Mouse (Mus musculus): ENCODE data around the gene Celf2. TPM values are rescaled to one million over a fixed set of nuclear protein-coding genes. Genes with fewer than 3 reads are reported as not detected.
A peak's percentile ranks its signal among the peaks of the same experiment; 100 is the strongest.

Gene Celf2
- polyA plus RNA-seq, 1 experiment from 2014 or later: 63.2 TPM

DNA sequence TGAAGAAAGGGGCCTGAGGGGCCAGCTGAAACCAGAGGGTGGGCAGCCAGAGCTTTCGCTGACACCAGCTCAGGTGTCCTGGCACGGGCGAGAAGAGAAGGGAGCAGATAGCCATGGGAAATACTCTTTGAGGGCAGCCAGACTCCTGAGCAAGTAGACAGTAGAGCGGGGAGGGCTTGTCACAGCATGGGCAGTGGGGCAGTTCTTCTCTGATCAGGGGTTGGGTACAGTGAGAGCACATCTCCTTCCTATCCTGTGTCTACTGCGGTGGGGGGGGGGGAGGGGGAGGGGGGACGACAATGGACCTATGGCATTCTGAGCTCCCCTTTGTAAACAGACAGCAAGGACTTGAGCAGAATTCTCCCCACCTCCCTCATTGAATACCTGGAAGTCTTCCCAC lies 968.5 kb downstream of the Celf2 start:
- Histone ChIP-seq H3K9ac (no peak overlapping the region), H3K9me3 (replicated peaks) (no peaks in the 10 kb centered on the region), H3K27me3 (no peaks in the 10 kb centered on the region), H3K36me3 (no peaks in the 10 kb centered on the region), H3K4me3 (no peak overlapping the region), H3K27ac (peak overlapping the region; percentile 49), H3K4me2 (no peak overlapping the region; the same call in 1 of the 2 replicates), H3K4me1 (replicated peaks) (peaks cover 29% of the 10 kb centered on the region)
- 84% methylated on average over 5 of the region's 6 CpGs for WGBS
- 0 out of 2 replicates have a peak, but pooled peaks have one; percentile 39 for ATAC-seq (replicated peaks; ENCODE audit: insufficient number of reproducible peaks, insufficient read depth, low FRiP score, low read depth)

DNA sequence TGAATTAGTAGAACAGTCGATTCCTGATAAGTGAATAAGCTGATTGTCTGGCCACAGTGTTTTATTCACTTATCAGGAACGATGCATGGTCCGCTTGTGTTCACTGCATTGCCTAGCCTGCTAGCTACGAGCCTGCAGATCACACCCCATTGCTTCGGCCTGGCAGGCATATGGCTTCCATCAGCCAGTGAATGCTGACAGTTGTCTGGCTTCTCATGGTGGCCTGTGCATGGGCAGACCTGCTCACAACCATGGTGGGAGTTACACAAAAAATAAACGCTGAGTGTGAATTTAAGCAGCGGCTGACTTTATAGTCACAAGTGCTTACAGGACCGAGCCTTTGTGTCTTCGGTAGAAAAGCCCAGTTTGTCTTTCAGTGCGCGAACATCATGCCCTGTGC lies 969.3 kb downstream of the Celf2 start:
- peak overlapping the region; percentile 49 for H3K27ac ChIP-seq
- WGBS: 35% methylated on average over 11 of the region's 11 CpGs

DNA sequence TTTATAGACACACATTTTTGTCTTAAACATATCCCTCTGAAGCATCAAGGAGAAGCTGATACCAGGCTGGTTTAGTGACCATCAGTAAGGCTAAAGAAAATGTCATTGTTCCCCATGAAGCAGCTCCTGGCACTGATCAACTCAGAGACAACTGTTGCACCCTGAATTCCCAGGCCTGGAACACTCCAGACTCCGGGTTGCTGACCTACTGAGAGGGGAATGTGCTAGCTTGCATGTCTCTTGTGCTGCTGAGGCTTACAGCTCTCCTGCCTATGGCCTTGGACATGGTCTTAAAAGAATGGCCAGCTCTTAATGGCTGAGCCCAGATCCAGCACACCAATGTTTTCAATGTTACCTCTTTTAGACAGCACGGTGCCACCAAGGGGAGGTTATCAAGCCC lies 970.9 kb downstream of the Celf2 start:
- ATAC-seq (replicated peaks; ENCODE audit: insufficient number of reproducible peaks, insufficient read depth, low FRiP score, low read depth): no peak
- 0 out of 2 replicates have a peak overlapping the region, but pooled peaks have one; percentile 21 for H3K27ac ChIP-seq
- WGBS: 67% methylated on average over 2 of the region's 2 CpGs

More for the DNA sequence above, 969.3 kb downstream of the Celf2 start:
- H3K4me3 ChIP-seq: no peak overlapping the region
- H3K9ac ChIP-seq: no peak overlapping the region
- H3K4me2 ChIP-seq: no peak overlapping the region; the same call in 1 of the 2 replicates
- H3K4me1 ChIP-seq (replicated peaks): peaks cover 26% of the 10 kb centered on the region
- H3K27me3 ChIP-seq: no peaks in the 10 kb centered on the region
- no peaks in the 10 kb centered on the region for H3K9me3 ChIP-seq (replicated peaks)
- ATAC-seq (replicated peaks; ENCODE audit: insufficient number of reproducible peaks, insufficient read depth, low FRiP score, low read depth): peak; percentile 85
- H3K36me3 ChIP-seq: no peaks in the 10 kb centered on the region

DNA sequence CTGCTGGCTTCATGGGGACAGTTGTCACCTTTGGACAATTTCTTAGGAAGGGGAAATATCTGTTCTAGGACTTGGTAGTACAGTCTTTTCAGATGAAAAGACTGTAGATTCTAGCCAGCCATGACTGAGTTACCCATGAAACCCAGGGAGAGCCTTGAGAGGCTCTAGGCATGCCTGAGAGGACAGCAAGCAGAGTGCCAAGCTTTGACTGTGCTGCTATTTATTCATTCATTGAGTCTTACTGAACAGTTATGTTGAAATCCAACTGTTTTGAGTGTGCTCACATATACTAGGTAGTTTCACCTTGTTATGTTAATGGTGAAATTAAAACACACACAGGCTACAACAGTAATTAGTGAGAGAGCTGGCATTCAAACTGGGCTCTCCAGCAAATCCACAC lies 971.3 kb downstream of the Celf2 start:
- Histone ChIP-seq H3K4me3 (no peak overlapping the region), H3K27ac (no peak overlapping the region), H3K4me2 (no peak overlapping the region), H3K4me1 (replicated peaks) (peaks cover 23% of the 10 kb centered on the region), H3K27me3 (no peaks in the 10 kb centered on the region), H3K36me3 (no peaks in the 10 kb centered on the region), H3K9me3 (replicated peaks) (no peaks in the 10 kb centered on the region), H3K9ac (no peak overlapping the region)
- no peak for ATAC-seq (replicated peaks; ENCODE audit: insufficient number of reproducible peaks, insufficient read depth, low FRiP score, low read depth)

More for the DNA sequence above, 970.9 kb downstream of the Celf2 start:
- no peaks in the 10 kb centered on the region for H3K9me3 ChIP-seq (replicated peaks)
- peaks cover 25% of the 10 kb centered on the region for H3K4me1 ChIP-seq (replicated peaks)
- no peaks in the 10 kb centered on the region for H3K27me3 ChIP-seq
- no peak overlapping the region for H3K4me2 ChIP-seq
- H3K36me3 ChIP-seq: no peaks in the 10 kb centered on the region
- no peak overlapping the region for H3K4me3 ChIP-seq
- no peak overlapping the region for H3K9ac ChIP-seq

DNA sequence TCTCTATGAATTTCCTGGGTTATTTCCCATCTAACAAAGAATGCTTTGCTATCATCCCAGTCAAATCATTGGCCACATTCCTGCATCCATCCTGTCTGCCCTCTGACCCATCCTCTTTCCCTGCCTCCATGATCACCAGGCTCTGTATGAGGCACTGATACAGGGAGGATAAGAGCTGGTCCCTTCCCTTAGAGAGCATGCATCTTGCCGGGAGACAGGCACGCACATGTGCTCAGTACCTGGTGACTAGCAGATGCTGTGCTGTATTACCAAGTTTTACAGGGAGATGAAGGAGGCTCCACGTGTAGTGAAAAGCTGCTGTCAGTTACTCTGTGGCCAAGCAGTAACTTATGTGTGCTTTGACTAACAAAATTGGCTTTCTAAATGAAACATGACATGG lies 972.0 kb downstream of the Celf2 start:
- 74% methylated on average over 3 of the region's 3 CpGs for WGBS
- no peak for ATAC-seq (replicated peaks; ENCODE audit: insufficient number of reproducible peaks, insufficient read depth, low FRiP score, low read depth)
- no peaks in the 10 kb centered on the region for H3K9me3 ChIP-seq (replicated peaks)
- H3K36me3 ChIP-seq: no peaks in the 10 kb centered on the region
- H3K9ac ChIP-seq: no peak overlapping the region
- peaks cover 23% of the 10 kb centered on the region for H3K4me1 ChIP-seq (replicated peaks)
- H3K4me2 ChIP-seq: no peak overlapping the region
- no peak overlapping the region for H3K4me3 ChIP-seq
- H3K27me3 ChIP-seq: no peaks in the 10 kb centered on the region
- no peak overlapping the region for H3K27ac ChIP-seq

DNA sequence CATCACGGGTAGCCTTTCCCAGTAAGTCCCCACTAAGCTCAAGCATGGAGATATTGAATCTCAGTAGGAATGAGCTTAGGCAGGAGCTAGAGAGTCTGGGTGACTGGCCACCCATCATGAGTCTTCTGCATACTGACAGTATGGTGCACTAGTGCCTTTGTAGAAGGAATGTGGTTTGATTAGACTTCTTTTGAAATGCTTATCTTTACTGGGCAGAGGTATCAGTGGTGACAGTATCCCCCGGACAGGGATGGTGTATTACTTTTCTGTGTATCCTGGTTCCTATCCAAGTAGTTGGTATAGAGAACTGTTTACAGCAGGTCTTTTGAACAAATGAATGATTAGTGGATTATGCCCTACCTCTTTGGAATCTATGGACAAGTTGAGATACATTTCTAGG lies 973.0 kb downstream of the Celf2 start:
- Histone ChIP-seq H3K9ac (no peak overlapping the region), H3K27me3 (no peaks in the 10 kb centered on the region), H3K4me3 (no peak overlapping the region), H3K27ac (no peak overlapping the region), H3K9me3 (replicated peaks) (no peaks in the 10 kb centered on the region), H3K4me1 (replicated peaks) (peaks cover 23% of the 10 kb centered on the region), H3K36me3 (no peaks in the 10 kb centered on the region), H3K4me2 (no peak overlapping the region)
- 60% methylated on average over 2 of the region's 2 CpGs for WGBS
- no peak for ATAC-seq (replicated peaks; ENCODE audit: insufficient number of reproducible peaks, insufficient read depth, low FRiP score, low read depth)

DNA sequence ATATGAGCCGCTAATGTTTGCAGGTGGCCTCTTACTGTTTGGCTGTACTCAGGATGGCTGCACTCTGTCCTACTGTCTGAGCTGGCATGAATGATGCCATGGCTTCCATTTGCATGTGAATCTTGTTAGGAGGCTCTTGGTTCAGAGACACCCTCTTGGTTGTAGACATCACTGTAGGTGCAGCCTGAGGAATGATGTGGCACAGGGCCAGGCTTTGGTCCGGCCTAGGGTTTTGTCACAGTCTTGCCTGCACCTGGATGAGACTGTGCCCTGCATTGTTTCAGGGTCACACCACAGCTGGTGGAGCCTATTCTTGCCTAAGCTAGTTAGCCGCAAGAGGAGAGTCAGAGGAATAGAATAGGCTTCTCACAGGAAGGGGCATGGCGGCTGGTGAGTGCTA lies 977.0 kb downstream of the Celf2 start:
- Histone ChIP-seq H3K4me3 (no peak overlapping the region), H3K9me3 (replicated peaks) (no peaks in the 10 kb centered on the region), H3K9ac (no peak overlapping the region), H3K4me1 (replicated peaks) (peaks cover under 1% of the 10 kb centered on the region; the same call in 1 of the 2 replicates), H3K27ac (no peak overlapping the region), H3K4me2 (no peak overlapping the region), H3K27me3 (no peaks in the 10 kb centered on the region), H3K36me3 (no peaks in the 10 kb centered on the region)
- ATAC-seq (replicated peaks; ENCODE audit: insufficient number of reproducible peaks, insufficient read depth, low FRiP score, low read depth): no peak
- WGBS: 72% methylated on average over 4 of the region's 4 CpGs

DNA sequence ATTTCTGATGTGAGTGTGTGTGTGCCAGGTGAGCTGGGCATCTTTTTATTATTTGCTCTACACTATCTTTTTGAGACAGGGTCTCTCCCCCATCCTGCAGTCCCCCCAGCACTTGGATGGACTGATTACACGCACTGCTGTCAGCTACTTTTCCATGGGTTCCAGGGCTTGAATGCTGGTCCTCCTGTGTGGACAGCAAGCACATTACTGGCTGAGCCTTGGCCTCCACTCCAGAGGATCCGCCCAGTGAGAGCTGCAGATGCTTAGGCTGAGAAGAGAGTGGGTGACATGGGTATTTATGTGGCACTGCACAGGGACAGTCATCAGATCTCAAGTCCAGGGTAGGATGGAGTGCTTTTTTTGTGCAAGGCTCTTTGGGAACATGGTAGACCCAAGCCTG lies 981.3 kb downstream of the Celf2 start:
- H3K27ac ChIP-seq: no peak overlapping the region
- no peak overlapping the region for H3K4me2 ChIP-seq
- H3K4me3 ChIP-seq: no peak overlapping the region
- H3K9me3 ChIP-seq (replicated peaks): no peaks in the 10 kb centered on the region
- 84% methylated on average over 2 of the region's 2 CpGs for WGBS
- no peaks in the 10 kb centered on the region for H3K27me3 ChIP-seq
- no peak for ATAC-seq (replicated peaks; ENCODE audit: insufficient number of reproducible peaks, insufficient read depth, low FRiP score, low read depth)
- H3K4me1 ChIP-seq (replicated peaks): peaks cover 5% of the 10 kb centered on the region; the same call in 1 of the 2 replicates
- H3K36me3 ChIP-seq: no peaks in the 10 kb centered on the region
- no peak overlapping the region for H3K9ac ChIP-seq

DNA sequence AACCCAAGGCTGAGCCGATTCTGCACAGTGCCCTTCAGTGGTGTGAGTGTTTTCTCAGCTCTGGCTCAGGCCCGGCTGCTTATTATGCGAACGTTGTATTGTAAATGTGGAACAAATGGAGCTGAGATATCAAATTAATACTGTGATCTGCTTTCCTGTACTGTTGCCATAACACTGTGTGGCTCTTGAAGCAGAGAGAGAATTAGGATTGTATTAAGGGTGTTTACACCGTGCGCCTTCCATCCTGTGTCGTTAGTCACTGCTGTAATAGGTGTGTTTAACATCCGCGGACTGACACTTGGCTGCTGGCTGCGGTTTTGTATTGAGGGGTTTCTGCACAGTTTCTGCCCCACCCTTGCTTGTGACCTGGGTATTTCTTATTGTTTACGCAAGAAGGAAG lies 982.5 kb downstream of the Celf2 start:
- ATAC-seq (replicated peaks; ENCODE audit: insufficient number of reproducible peaks, insufficient read depth, low FRiP score, low read depth): no peak
- peaks cover 5% of the 10 kb centered on the region; the same call in 1 of the 2 replicates for H3K4me1 ChIP-seq (replicated peaks)
- no peaks in the 10 kb centered on the region for H3K36me3 ChIP-seq
- no peaks in the 10 kb centered on the region for H3K9me3 ChIP-seq (replicated peaks)
- H3K4me2 ChIP-seq: no peak overlapping the region
- 82% methylated on average over 11 of the region's 11 CpGs for WGBS
- no peak overlapping the region for H3K27ac ChIP-seq
- no peaks in the 10 kb centered on the region for H3K27me3 ChIP-seq
- H3K4me3 ChIP-seq: no peak overlapping the region
- no peak overlapping the region for H3K9ac ChIP-seq

DNA sequence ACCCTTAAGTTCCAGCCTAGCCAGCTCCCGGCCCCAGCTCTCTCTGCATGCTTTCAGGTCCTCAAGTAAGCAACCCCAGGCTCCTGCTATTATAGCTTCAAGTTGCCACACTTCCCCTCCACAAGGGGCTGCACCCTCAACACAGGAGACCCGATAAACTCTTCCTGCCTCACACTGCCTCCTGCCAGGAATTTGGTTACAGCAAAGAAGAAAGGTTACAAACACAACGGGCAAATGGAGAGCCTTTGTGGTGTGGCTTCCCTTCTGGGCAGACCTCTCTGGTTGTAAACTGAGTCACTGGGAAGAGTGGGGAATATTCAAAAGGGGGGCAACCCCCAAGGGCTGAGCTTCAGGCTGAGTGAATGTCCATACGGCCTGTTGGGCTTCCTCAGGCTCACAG lies 983.1 kb downstream of the Celf2 start:
- Histone ChIP-seq H3K4me2 (no peak overlapping the region), H3K27me3 (no peaks in the 10 kb centered on the region), H3K4me1 (replicated peaks) (peaks cover 5% of the 10 kb centered on the region; the same call in 1 of the 2 replicates), H3K9ac (no peak overlapping the region), H3K27ac (no peak overlapping the region), H3K9me3 (replicated peaks) (no peaks in the 10 kb centered on the region), H3K36me3 (no peaks in the 10 kb centered on the region), H3K4me3 (no peak overlapping the region)
- WGBS: 35% methylated on average over 4 of the region's 4 CpGs
- ATAC-seq (replicated peaks; ENCODE audit: insufficient number of reproducible peaks, insufficient read depth, low FRiP score, low read depth): no peak

DNA sequence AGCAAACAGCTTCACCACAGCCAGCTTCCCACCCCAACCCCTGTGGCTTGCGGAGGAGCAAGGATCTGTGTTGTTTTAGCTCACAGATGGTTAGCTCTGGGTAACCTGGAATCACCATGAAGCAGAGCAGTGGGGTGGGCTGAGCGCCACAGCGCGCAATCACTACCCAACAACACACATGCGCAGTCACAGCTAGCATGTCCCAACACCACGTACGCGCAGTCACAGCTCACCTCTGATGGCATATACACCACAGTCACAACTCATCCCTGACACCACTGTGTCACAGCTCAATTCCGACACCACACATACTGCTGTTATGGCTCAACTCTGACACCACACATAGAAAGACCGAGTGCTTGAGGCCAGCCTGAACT lies 985.5 kb downstream of the Celf2 start:
- no peaks in the 10 kb centered on the region for H3K36me3 ChIP-seq
- ATAC-seq (replicated peaks; ENCODE audit: insufficient number of reproducible peaks, insufficient read depth, low FRiP score, low read depth): no peak
- peaks cover 5% of the 10 kb centered on the region; the same call in 1 of the 2 replicates for H3K4me1 ChIP-seq (replicated peaks)
- no peak overlapping the region for H3K27ac ChIP-seq
- 93% methylated on average over 10 of the region's 10 CpGs for WGBS
- no peak overlapping the region for H3K4me2 ChIP-seq
- H3K9ac ChIP-seq: no peak overlapping the region
- no peaks in the 10 kb centered on the region for H3K27me3 ChIP-seq
- no peak overlapping the region for H3K4me3 ChIP-seq
- H3K9me3 ChIP-seq (replicated peaks): no peaks in the 10 kb centered on the region

DNA sequence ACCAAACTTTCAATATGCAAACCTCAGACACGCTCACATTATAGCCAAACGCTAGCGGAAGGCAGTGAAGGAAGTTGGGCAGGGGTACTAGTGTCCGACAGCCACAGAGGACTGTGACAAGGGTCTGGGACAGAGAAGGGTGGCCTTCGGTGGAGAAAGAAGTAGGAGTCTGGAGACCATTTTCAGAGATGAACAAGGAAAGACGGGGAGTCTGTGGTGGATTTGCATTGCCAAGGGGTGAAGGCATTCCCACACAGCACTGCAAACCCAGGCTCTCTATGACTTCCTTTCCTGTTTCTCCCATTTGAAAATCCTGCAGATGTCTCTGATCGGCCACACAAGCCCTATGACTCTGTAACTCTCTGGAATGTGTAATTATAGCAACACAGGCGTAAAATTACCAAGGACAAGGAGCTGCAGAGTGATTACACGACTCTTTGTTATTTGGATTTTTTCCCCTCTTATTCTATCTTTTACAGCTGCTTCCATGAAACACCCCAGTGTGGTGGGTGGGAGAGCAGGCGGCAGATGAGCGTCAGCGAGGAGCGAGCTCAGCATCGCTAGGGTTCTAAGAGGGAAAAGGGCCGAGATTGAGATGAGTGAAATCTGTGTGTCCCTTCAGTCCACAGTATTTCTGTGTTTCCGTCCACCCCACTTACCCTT lies 986.0 kb downstream of the Celf2 start:
- no peaks in the 10 kb centered on the region for H3K9me3 ChIP-seq (replicated peaks)
- no peaks in the 10 kb centered on the region for H3K36me3 ChIP-seq
- no peak overlapping the region for H3K9ac ChIP-seq
- H3K27me3 ChIP-seq: no peaks in the 10 kb centered on the region
- no peak overlapping the region for H3K4me3 ChIP-seq
- peaks cover 5% of the 10 kb centered on the region; the same call in 1 of the 2 replicates for H3K4me1 ChIP-seq (replicated peaks)
- no peak overlapping the region for H3K4me2 ChIP-seq
- WGBS: 65% methylated on average over 16 of the region's 16 CpGs
- no peak for ATAC-seq (replicated peaks; ENCODE audit: insufficient number of reproducible peaks, insufficient read depth, low FRiP score, low read depth)
- no peak overlapping the region for H3K27ac ChIP-seq
